Mouse (Mus musculus): ENCODE measurements at regions not wholly inside any gene's neighbourhood (a gene's known extent, or its start where the extent isn't known, plus 50 kb on each side); places are given as distances from the start of the nearest gene placed in this dataset.

DNA sequence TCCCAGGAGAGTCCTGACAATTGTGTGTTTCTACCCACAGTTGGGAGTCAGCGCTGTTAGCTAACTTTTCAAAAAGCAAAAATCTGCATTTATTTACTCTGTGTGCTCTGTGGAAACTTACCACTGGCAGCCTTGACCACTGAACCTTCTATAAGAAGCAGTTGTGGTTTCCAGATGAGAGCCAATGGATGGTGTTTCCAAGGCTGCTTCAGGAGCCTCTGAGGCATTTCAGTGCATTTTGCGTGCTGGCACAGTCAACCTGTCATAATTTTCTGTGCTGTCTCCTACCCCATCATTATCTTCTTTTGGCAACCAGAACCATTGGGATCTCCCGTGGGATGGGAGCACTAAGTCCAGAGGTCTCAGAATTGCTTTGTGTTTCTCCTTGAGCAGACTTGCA is 60.3 kb downstream of the 4930544G11Rik start:
- DNase-seq = no peak

GRCm38 (mm10) chr6:66023531-66023930 is 71.1 kb downstream of the 4930544G11Rik start:
- no peak for DNase-seq

GRCm38 (mm10) chr6:66036789-66037188 is 84.4 kb downstream of the 4930544G11Rik start:
- DNase-seq = peak; percentile 24

GRCm38 (mm10) chr6:66051852-66052251 is 99.4 kb downstream of the 4930544G11Rik start:
- DNase-seq = no peak

- DNase-seq = no peak
Measured at GRCm38 (mm10) chr6:66052386-66052785, 100.0 kb downstream of the 4930544G11Rik start.

DNA sequence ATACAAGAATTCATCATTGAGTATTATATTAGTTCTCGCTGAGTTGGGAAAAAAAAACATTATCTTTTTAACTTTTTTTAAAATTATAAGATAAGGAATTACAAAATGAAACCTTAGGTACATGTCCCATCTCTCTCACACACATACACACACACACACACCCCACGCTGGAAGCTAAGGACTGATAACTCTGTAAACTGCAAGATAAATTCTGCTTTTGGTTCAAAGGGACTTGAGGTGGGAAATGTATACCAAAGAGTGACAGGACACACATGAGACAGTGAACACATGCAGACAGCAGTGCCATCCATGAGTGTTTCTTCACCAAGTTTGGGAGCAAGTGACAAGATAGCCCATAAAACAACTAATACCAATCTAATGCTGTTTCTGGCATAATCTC is 100.8 kb downstream of the 4930544G11Rik start:
- DNase-seq = no peak

- no peak for DNase-seq
Measured at GRCm38 (mm10) chr6:66068874-66069273, 116.5 kb downstream of the 4930544G11Rik start.

GRCm38 (mm10) chr6:66077445-66077844 is 125.0 kb downstream of the 4930544G11Rik start:
- DNase-seq = no peak

DNA sequence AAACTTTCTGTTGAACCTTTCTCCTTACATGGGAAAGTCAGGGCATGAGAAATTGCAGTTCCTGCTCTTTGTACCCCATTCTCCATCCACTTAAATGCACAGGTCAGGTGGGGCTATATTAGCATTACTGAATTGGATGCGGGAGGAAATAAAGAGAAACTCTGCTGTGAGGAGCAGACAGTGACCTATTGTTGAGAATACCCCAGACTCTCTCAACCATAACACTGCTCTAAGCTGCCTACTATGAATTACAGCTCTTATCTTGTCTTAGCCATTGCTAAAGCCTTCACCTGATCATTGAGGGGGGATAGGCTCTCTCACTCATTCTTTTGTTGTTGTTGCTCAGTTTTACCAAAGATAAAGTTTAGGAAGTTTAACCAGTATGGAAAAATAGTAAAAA is 126.4 kb downstream of the 4930544G11Rik start:
- DNase-seq = no peak

- DNase-seq = no peak
Measured at GRCm38 (mm10) chr6:66101555-66102071, 149.2 kb downstream of the 4930544G11Rik start.

DNA sequence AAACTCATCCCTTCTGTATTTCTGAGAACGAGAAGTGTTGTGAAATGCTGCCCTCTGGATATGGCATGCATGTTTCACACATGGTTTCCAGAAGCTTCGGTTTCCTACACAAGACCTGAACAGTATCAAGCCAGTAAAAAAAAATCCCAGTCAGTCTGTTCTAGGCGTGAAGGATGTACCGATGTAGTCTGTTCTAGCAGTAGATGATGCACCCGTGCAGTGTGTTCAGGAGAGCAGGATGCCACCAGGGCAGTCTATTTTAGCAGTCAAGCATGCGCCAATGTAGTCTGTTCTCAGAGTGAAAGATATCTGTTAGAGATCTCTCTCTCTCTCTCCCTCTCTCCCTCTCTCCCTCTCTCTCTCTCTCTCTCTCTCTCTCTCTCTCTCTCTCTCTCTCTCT is 162.0 kb downstream of the 4930544G11Rik start:
- DNase-seq = no peak

GRCm38 (mm10) chr6:66121479-66122183 is 169.2 kb downstream of the 4930544G11Rik start:
- no peak for DNase-seq

GRCm38 (mm10) chr6:66124292-66124691 is 171.9 kb downstream of the 4930544G11Rik start:
- no peak for DNase-seq

DNA sequence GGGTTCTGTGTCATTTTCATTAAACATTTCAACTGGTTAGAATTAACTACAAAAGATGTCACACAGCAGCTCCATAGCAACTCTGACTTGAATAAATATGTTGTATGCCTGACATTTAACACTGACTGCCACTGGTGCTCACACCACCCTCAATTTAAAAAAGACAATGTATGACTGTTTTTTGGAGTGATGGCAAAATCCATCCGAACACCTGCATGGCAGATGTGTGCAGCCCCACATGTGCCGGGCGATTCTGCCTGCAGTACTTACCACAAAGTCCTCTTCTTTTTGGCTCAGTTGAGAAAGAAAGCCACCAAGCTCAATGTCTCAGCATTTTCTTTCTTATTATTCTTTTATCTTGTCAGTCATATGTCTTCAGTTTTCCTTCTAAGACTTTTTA is 199.4 kb downstream of the 4930544G11Rik start:
- DNase-seq = no peak

DNA sequence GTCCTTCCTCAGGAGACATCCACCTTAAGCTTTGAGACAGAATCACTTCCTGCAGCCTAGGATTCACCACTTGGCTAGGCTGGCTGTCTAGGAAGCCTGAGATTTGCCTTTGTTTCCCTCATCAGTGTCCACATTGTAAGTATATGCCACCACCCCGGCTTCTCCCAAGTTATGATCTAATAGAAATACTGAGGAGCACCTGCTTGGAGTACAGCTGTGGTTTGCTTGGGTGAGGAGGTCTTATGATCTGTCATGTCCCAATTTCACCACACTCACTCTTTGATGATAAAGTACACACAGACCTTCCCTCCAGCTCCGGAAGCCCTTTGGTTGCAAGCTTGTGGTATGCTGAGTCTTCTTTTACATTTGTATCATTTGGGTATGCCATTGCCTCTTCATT is 202.4 kb downstream of the 4930544G11Rik start:
- no peak for DNase-seq

DNA sequence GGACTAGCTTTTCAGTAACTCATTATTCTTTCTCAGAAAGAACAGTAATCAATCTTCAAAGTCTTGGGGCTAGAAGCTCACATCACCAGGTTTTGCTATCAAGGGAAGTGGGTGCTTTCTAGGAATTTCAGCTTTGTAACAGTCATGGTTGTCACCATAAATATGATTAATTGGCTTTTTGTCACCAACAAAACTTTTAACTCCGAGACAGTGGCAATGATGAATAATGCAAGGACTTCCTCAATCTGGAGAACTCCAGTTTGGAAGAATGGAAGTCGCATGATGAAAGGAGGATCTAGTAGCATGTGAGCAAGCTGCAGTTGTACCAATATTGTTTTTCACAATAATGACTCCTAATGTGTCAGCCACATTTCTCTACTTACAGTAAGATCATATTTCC is 208.4 kb downstream of the 4930544G11Rik start:
- DNase-seq = no peak

DNA sequence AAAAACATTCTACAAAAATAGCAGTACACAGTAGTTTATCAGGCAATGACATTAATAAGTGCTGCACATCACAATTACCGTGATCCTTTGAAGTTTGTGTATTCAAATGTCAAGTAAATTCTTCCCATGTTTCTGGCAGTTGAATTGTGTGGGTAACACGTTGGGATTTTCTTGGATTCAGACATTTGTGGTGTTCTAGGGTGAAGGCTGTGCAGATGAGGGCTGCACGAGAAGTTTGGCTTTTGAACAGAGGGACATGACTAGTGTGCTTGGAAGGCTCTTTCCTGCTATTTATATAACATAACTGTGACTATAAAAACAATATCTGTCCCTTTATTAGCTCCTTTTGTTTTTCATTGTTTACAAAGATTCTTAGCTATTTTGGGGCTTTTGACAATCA is 216.5 kb downstream of the 4930544G11Rik start:
- DNase-seq = no peak

DNA sequence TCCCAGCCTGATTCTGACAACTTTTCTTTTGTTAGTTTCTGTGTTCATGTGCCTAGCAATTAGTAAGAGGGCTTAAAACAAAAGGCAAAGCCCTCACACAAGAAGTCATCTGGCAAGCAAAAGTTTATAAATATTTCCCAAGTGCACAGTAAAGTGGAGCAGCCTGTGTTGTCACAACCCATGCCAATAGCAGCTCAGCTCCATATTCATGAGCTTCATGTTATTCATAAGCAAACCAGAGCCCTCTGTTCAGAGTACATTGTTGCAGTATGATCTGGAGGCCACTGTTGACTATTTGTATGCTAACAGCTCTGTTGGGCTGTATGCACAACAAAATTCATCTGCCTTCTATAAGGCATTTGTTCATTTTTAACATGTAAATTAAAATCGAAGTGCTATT is 245.6 kb downstream of the 4930544G11Rik start:
- no peak for DNase-seq

DNA sequence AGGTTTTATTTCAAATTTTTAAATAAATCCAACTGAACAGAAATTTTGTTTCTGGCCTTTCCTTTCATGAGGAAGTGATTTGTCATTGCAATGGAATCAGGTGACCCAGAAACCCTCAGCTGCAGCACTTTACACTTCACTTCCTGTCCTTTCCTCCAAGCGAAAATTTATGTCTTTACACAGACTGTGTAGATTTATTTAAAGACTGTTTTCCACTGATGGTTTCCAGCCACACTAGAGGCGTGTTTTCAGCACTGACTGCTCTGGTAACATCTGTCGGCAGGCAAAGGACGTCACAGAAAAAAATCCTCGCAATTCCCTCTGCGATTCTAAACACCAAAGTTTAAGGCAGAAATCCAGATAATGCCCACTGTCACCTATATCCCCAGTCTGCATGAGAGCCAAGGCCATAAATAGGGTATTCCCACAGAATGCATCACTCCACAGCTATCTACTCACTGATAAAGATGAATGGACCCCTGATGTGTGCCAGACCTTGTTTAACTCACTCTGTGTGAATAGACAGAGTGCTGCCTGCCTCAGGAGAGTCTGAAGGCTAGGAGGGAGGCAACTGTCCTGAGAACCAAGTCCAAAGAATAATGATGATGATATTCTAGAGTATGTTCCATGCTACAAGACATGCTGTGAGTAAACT is 247.9 kb downstream of the 4930544G11Rik start:
- no peak for DNase-seq

GRCm38 (mm10) chr6:66206197-66206925 is 254.0 kb downstream of the 4930544G11Rik start:
- DNase-seq = no peak

DNA sequence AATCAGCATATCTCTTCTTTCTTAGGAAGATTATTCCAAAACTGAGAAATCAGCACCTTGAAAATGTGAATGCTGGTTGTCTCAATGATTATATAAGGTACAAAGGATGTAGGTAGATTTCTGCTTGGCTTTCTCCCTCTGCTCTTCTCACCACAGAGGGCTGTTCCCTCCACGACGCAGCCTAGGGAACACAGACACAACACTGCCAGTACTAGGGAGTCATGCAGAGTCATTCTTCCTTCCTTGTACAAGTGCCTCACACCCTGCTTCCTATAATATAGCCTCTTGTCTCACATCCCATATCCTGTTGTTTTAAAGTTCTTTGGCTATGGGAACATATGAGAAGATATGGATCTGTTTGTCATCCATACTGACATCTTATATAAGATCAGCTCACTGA is 265.1 kb downstream of the 4930544G11Rik start:
- DNase-seq = no peak

GRCm38 (mm10) chr6:66224164-66224903 is 271.9 kb downstream of the 4930544G11Rik start:
- no peak for DNase-seq

GRCm38 (mm10) chr6:66236368-66236767 is 284.0 kb downstream of the 4930544G11Rik start:
- DNase-seq = no peak

Data from cerebellum, adult 9-10 months (tissue).